ENCODE assay signal across 11 mouse cellular contexts in genomic region chr1:177683931-177684836, GRCm38 (mm10). TPM values are rescaled to one million over a fixed set of nuclear protein-coding genes. Genes with fewer than 3 reads are reported as not detected.
DNase-seq lines count a peak whose midpoint lies in the region; ATAC-seq and TF ChIP-seq lines count a peak whose summit lies in the region.
"Had no signal": no experiment of that assay in that cellular context is flagged by ENCODE, and none has a peak within 500 bp of the region (broad histone marks: within the 10 kb centered on the region; RNA-seq: fewer than 3 reads in every experiment).

No protein-coding gene starts in this region.

- peaks cover 9% of the 10 kb centered on the region; the same call in 1 of the 2 replicates for H3K4me1 ChIP-seq in forebrain, postnatal 0 days (ENCODE audit: insufficient read depth)
- peaks cover 11% of the 10 kb centered on the region; the same call in 1 of the 2 replicates for H3K4me1 ChIP-seq in midbrain, embryonic 12.5 days
- no peaks in the 10 kb centered on the region for H3K4me1 ChIP-seq in kidney, embryonic 16.5 days (ENCODE audit: insufficient read depth, low read length)
- H3K4me1 ChIP-seq: limb, embryonic 13.5 days had no signal

- peak; percentile 21 for DNase-seq in MN1 (ENCODE audit: low spot score)
- DNase-seq in cerebellum, adult 8-10 months = peak; percentile 65
- peak; percentile 52 for DNase-seq in forebrain, postnatal 0 days
- no peak for DNase-seq in lung, postnatal 14 days
- DNase-seq in gastrocnemius, adult 8-10 months (ENCODE audit: low spot score in 2 of 2) = no peak
- no peak for DNase-seq in ovary, postnatal 14 days (ENCODE audit: low spot score)

- H3K27ac ChIP-seq in forebrain, postnatal 0 days (ENCODE audit: low read depth, low read length) = peak overlapping the region; percentile 71
- H3K27ac ChIP-seq in midbrain, embryonic 12.5 days (replicated peaks) = peak overlapping the region; percentile 4
- no peak overlapping the region for H3K27ac ChIP-seq in kidney, embryonic 16.5 days (ENCODE audit: low read length)
- H3K27ac ChIP-seq: limb, embryonic 13.5 days had no signal

- no peaks in the 10 kb centered on the region for H3K9me3 ChIP-seq in forebrain, postnatal 0 days (ENCODE audit: low read length)
- no peaks in the 10 kb centered on the region for H3K9me3 ChIP-seq in midbrain, embryonic 12.5 days
- H3K9me3 ChIP-seq in kidney, embryonic 16.5 days (ENCODE audit: low read length) = no peaks in the 10 kb centered on the region
- H3K9me3 ChIP-seq: limb, embryonic 13.5 days had no signal

- 32% methylated on average over 18 of the region's 18 CpGs for WGBS in forebrain, postnatal 0 days
- 34% methylated on average over 18 of the region's 18 CpGs for WGBS in midbrain, embryonic 12.5 days
- 60% methylated on average over 18 of the region's 18 CpGs for WGBS in kidney, embryonic 16.5 days

- no peak overlapping the region for H3K4me3 ChIP-seq in forebrain, postnatal 0 days (ENCODE audit: low read depth, low read length)
- no peak overlapping the region for H3K4me3 ChIP-seq in midbrain, embryonic 12.5 days
- H3K4me3 ChIP-seq in kidney, embryonic 16.5 days (ENCODE audit: low read length) = no peak overlapping the region
- H3K4me3 ChIP-seq: erythroblast, embryonic 14.5 days; limb, embryonic 13.5 days had no signal

- H3K9ac ChIP-seq in forebrain, postnatal 0 days = peak overlapping the region; percentile 28; the same call in 1 of the 2 replicates
- 0 out of 2 replicates have a peak overlapping the region, but pooled peaks have one; percentile 16 for H3K9ac ChIP-seq in midbrain, embryonic 12.5 days (replicated peaks)
- no peak overlapping the region for H3K9ac ChIP-seq in kidney, embryonic 16.5 days (replicated peaks; ENCODE audit: low read length)
- H3K9ac ChIP-seq: limb, embryonic 13.5 days had no signal

- TF ChIP-seq CTCF in forebrain, postnatal 0 days (IDR thresholded peaks at IDR 0.05; ENCODE audit: low read depth) = no peak; the same call in 1 of the 2 replicates

- no peaks in the 10 kb centered on the region for H3K27me3 ChIP-seq in forebrain, postnatal 0 days (ENCODE audit: insufficient read depth, low read length)
- 0 out of 2 replicates have a peak, but pooled peaks cover 3% of the 10 kb centered on the region for H3K27me3 ChIP-seq in midbrain, embryonic 12.5 days
- H3K27me3 ChIP-seq in kidney, embryonic 16.5 days (ENCODE audit: insufficient read depth, low read length) = no peaks in the 10 kb centered on the region
- H3K27me3 ChIP-seq: Patski had no signal

- H3K4me2 ChIP-seq in forebrain, postnatal 0 days (ENCODE audit: low read depth) = peak overlapping the region; percentile 25; the same call in 1 of the 2 replicates
- H3K4me2 ChIP-seq in midbrain, embryonic 12.5 days (replicated peaks) = peak overlapping the region; percentile 35
- no peak overlapping the region for H3K4me2 ChIP-seq in kidney, embryonic 16.5 days (replicated peaks; ENCODE audit: low read depth, low read length)
- H3K4me2 ChIP-seq: limb, embryonic 13.5 days had no signal

- no peaks in the 10 kb centered on the region for H3K36me3 ChIP-seq in forebrain, postnatal 0 days (ENCODE audit: insufficient read depth)
- H3K36me3 ChIP-seq in midbrain, embryonic 12.5 days = no peaks in the 10 kb centered on the region
- no peaks in the 10 kb centered on the region for H3K36me3 ChIP-seq in kidney, embryonic 16.5 days (ENCODE audit: insufficient read depth, low read length)
- H3K36me3 ChIP-seq: limb, embryonic 13.5 days had no signal

- ATAC-seq in forebrain, postnatal 0 days = peak; percentile 70
- ATAC-seq in midbrain, embryonic 12.5 days (ENCODE audit: low FRiP score, low read depth) = peak; percentile 45; the same call in 1 of the 2 replicates
- ATAC-seq in kidney, embryonic 16.5 days (ENCODE audit: low FRiP score, low TSS enrichment) = no peak
- ATAC-seq: Patski had no signal

RNA-seq across cellular contexts. Expression of gene 1700016C15Rik, which starts 45.4 kb away (rescaled TPM):
- 0.54 TPM in 1 of 2 replicates, not detected in the other for total RNA-seq in forebrain, postnatal 0 days (2014; rRNA removed)
- 0.19 and 0.21 TPM in 2 replicates for polyA plus RNA-seq in forebrain, postnatal 0 days (2015; fragmentation: Nextera tagmentation; extraction: Ambion mirVana)
- polyA plus RNA-seq in midbrain, embryonic 12.5 days (2016; fragmentation: Nextera tagmentation; extraction: Ambion mirVana) = not detected in 2 replicates
- not detected for total RNA-seq in gastrocnemius, adult 8-10 months (2022)
- 0.55 and 0.71 TPM in 2 replicates for polyA plus RNA-seq in kidney, embryonic 16.5 days (2015; fragmentation: Nextera tagmentation; extraction: Ambion mirVana)
- polyA plus RNA-seq: erythroblast, embryonic 14.5 days; limb, embryonic 13.5 days had no signal

Comparison
In these comparisons a context has a peak if more than half of its experiments do, and no peak if none do; other contexts are left out.
1. DNase-seq: peak in MN1 (single experiment), cerebellum, adult 8-10 months (single experiment) and forebrain, postnatal 0 days (single experiment); none in lung, postnatal 14 days (single experiment), gastrocnemius, adult 8-10 months (0 of 2) and ovary, postnatal 14 days (single experiment).